In the genomic region with DNA sequence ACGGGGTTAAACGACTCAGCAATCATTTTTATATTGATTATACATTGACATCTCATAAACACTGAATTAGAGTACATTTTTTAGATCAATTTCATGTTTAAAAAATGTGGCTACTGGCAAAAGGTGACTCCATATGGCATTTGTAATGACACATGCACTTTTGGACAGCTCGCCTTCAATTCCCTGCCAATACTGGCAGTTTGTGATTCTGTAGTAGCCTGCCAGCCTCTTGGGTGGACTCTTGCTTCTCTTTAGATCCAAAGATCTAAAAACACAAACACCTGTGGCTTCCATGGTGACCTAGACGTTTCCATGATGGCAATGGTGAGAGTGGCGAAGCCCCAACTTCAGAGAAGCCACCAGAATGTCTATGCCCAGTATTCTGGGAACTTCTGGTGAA, we compare ENCODE assay signal across 22 mouse cellular contexts.
DNase-seq lines count a peak whose midpoint lies in the region; ATAC-seq and TF ChIP-seq lines count a peak whose summit lies in the region.
"Had no signal": no experiment of that assay in that cellular context is flagged by ENCODE, and none has a peak within 500 bp of the region (broad histone marks: within the 10 kb centered on the region; RNA-seq: fewer than 3 reads in every experiment).

No protein-coding gene starts in this region.

- no peak for ATAC-seq in midbrain, embryonic 11.5 days (ENCODE audit: low FRiP score)
- no peak for ATAC-seq in midbrain, embryonic 15.5 days (replicated peaks)
- ATAC-seq: forebrain, embryonic 14.5 days; intestine, embryonic 15.5 days had no signal

- H3K4me2 ChIP-seq in midbrain, embryonic 11.5 days, result no peak overlapping the region
- no peak overlapping the region for H3K4me2 ChIP-seq in midbrain, embryonic 15.5 days
- H3K4me2 ChIP-seq: embryonic facial prominence, embryonic 15.5 days; heart, embryonic 11.5 days; heart, embryonic 15.5 days; hindbrain, embryonic 14.5 days; intestine, embryonic 15.5 days had no signal

- no peaks in the 10 kb centered on the region for H3K9me3 ChIP-seq in midbrain, embryonic 11.5 days (ENCODE audit: control insufficient read depth, low read length)
- no peaks in the 10 kb centered on the region for H3K9me3 ChIP-seq in midbrain, embryonic 15.5 days
- H3K9me3 ChIP-seq: embryonic facial prominence, embryonic 15.5 days; forebrain, embryonic 10.5 days; heart, embryonic 15.5 days; hindbrain, embryonic 10.5 days; intestine, embryonic 15.5 days had no signal

- H3K4me1 ChIP-seq in midbrain, embryonic 11.5 days (ENCODE audit: control insufficient read depth, insufficient read depth, low read length), result peaks cover 7% of the 10 kb centered on the region
- peaks cover 18% of the 10 kb centered on the region for H3K4me1 ChIP-seq in midbrain, embryonic 15.5 days
- peaks cover 14% of the 10 kb centered on the region for H3K4me1 ChIP-seq in cerebellum, adult 2 months (ENCODE audit: control insufficient read depth, insufficient read depth, low read length)
- H3K4me1 ChIP-seq: embryonic facial prominence, embryonic 15.5 days; heart, embryonic 15.5 days; intestine, embryonic 15.5 days had no signal

- no peak overlapping the region for H3K9ac ChIP-seq in midbrain, embryonic 11.5 days (ENCODE audit: low read length)
- H3K9ac ChIP-seq in midbrain, embryonic 15.5 days, result no peak overlapping the region
- H3K9ac ChIP-seq: embryonic facial prominence, embryonic 15.5 days; heart, embryonic 15.5 days; hindbrain, embryonic 14.5 days; intestine, embryonic 15.5 days had no signal

- TF ChIP-seq CTCF in cerebellum, adult 2 months (IDR thresholded peaks at IDR 0.05; ENCODE audit: borderline replicate concordance, insufficient read depth, low read depth, low read length), result no peak

- H3K4me3 ChIP-seq in midbrain, embryonic 11.5 days (ENCODE audit: low read depth, low read length), result no peak overlapping the region
- H3K4me3 ChIP-seq in midbrain, embryonic 15.5 days, result no peak overlapping the region
- H3K4me3 ChIP-seq in cerebellum, adult 2 months (replicated peaks; ENCODE audit: insufficient read depth, low read depth, low read length), result no peak overlapping the region
- H3K4me3 ChIP-seq: embryonic facial prominence, embryonic 15.5 days; erythroblast, embryonic 14.5 days; forebrain, embryonic 10.5 days; gastrocnemius, adult 2 months; heart, adult 2 months; heart, embryonic 15.5 days; hindbrain, embryonic 10.5 days; intestine, embryonic 15.5 days had no signal

- H3K36me3 ChIP-seq in midbrain, embryonic 11.5 days (ENCODE audit: control insufficient read depth, insufficient read depth, low read length), result no peaks in the 10 kb centered on the region
- no peaks in the 10 kb centered on the region for H3K36me3 ChIP-seq in midbrain, embryonic 15.5 days (replicated peaks)
- H3K36me3 ChIP-seq: embryonic facial prominence, embryonic 15.5 days; forebrain, embryonic 10.5 days; heart, embryonic 15.5 days; hindbrain, embryonic 10.5 days; intestine, embryonic 15.5 days had no signal

- no peak for TF ChIP-seq POLR2A in cerebellum, adult 2 months (IDR thresholded peaks at IDR 0.05; ENCODE audit: borderline replicate concordance, insufficient read depth, low read length)

- peak; percentile 79 for DNase-seq in midbrain, embryonic 11.5 days (ENCODE audit: low spot score, missing footprints)
- peak; percentile 42 to 82 for DNase-seq in cerebellum, adult 2 months
- DNase-seq in cerebellum, postnatal 14 days, result peak; percentile 54 to 73
- no peak for DNase-seq in embryo, embryonic 11 days
- no peak for DNase-seq in B cell, adult 2 months
- DNase-seq in ovary, postnatal 14 days (ENCODE audit: low spot score), result no peak
- DNase-seq: adrenal gland, postnatal 10 days; gastrocnemius, adult 2 months; gastrocnemius, postnatal 36 days; heart, adult 2 months; heart, postnatal 14 days; kidney, adult 18-20 months had no signal

- H3K27me3 ChIP-seq in midbrain, embryonic 11.5 days (ENCODE audit: control insufficient read depth, insufficient read depth, low read length), result peaks cover 13% of the 10 kb centered on the region
- H3K27me3 ChIP-seq in midbrain, embryonic 15.5 days (replicated peaks), result no peaks in the 10 kb centered on the region
- peaks cover 2% of the 10 kb centered on the region; the same call in 1 of the 2 replicates for H3K27me3 ChIP-seq in cerebellum, adult 2 months (ENCODE audit: control insufficient read depth, insufficient read depth, low read length)
- H3K27me3 ChIP-seq: embryonic facial prominence, embryonic 15.5 days; heart, embryonic 15.5 days; intestine, embryonic 15.5 days had no signal

- H3K27ac ChIP-seq in midbrain, embryonic 11.5 days (ENCODE audit: low read depth, low read length), result no peak overlapping the region
- H3K27ac ChIP-seq in midbrain, embryonic 15.5 days, result no peak overlapping the region
- no peak overlapping the region for H3K27ac ChIP-seq in cerebellum, adult 2 months (ENCODE audit: insufficient read depth, low read length)
- H3K27ac ChIP-seq: embryonic facial prominence, embryonic 15.5 days; forebrain, embryonic 10.5 days; gastrocnemius, adult 2 months; heart, adult 2 months; heart, embryonic 15.5 days; hindbrain, embryonic 10.5 days; hindbrain, embryonic 14.5 days; intestine, embryonic 15.5 days had no signal

- 92% methylated on average over 5 of the region's 5 CpGs for WGBS in midbrain, embryonic 11.5 days
- WGBS in midbrain, embryonic 15.5 days, result 86% methylated on average over 5 of the region's 5 CpGs
- WGBS in cerebellum, adult 2 months, result 39% methylated on average over 5 of the region's 5 CpGs

Comparison
In these comparisons a context has a peak if more than half of its experiments do, and no peak if none do; other contexts are left out.
1. DNase-seq: peak in midbrain, embryonic 11.5 days (single experiment), cerebellum, adult 2 months (2 of 2) and cerebellum, postnatal 14 days (2 of 2); none in embryo, embryonic 11 days (single experiment), B cell, adult 2 months (0 of 2) and ovary, postnatal 14 days (single experiment).